Mouse (Mus musculus): Measurements from ENCODE around the gene Ube2e2.

Ube2e2 gene

DNA sequence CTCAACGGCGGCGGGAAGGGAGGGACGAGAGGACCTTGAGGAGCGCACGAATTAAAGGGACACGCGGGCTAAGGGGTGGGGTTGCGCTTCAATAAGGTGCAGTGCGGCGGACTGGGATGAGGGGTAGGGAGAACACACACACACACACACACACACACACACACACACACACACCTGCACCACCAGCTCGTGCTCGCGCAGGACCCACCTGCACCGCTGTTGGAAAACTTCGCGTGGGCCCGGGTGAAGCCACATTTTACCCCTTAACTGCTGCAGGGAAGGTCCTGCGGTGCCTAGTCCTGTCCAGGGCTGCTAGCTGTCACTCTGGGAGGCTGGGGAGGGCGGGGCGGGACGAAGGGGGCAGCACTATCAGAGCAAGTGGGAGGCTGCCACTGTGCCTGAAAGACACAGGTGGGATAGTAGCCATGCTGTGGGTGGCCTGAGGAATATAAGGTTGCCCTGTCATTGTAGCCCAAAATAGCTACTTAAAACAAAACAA lies at the start of gene Ube2e2:
TSS of gene Ube2e2 (minus strand) at position 321 of the 499 bp plus-strand sequence.
- no peak for DNase-seq (ENCODE audit: low read depth, low spot score)

DNA sequence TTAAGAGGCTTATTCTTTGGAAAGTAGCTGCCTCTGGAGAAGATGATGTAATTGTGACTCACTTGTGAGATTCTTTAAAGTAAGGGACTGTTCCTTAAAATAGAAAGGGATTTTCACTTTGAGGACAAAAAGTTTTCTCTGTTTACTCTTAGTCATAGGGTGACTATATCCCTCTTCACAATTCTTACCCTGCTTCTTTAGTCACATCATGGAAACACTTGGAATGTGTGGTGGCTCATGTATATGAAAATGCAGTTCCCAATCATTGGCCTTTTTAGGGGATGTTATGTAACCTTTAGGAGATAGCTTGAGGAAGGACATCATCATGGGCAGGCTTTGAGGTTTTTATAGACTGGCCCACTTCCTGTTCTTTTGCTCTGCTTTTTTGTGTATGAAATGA lies 46.0 kb upstream of the Ube2e2 start:
- no peak for DNase-seq (ENCODE audit: low read depth, low spot score)

DNA sequence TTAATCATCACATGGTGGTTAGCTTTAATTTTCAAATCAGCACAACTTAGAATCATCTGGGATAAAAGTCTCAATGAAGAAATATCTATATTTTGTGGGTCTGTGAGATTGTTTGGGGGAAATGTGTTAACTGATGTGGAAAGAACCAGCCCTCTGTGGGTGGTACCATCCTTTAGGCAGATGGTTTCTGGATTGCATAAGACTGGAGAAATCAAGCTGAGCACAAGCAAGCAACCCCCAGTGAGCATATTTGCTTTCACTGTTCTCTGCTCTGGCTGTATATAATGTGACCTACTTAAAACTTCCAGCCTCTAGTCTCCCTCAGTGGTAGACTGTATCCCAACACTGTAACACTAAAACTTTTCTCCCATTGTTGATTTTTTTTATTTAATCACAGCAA lies 9.5 kb upstream of the Ube2e2 start:
- DNase-seq (ENCODE audit: low read depth, low spot score), result no peak

DNA sequence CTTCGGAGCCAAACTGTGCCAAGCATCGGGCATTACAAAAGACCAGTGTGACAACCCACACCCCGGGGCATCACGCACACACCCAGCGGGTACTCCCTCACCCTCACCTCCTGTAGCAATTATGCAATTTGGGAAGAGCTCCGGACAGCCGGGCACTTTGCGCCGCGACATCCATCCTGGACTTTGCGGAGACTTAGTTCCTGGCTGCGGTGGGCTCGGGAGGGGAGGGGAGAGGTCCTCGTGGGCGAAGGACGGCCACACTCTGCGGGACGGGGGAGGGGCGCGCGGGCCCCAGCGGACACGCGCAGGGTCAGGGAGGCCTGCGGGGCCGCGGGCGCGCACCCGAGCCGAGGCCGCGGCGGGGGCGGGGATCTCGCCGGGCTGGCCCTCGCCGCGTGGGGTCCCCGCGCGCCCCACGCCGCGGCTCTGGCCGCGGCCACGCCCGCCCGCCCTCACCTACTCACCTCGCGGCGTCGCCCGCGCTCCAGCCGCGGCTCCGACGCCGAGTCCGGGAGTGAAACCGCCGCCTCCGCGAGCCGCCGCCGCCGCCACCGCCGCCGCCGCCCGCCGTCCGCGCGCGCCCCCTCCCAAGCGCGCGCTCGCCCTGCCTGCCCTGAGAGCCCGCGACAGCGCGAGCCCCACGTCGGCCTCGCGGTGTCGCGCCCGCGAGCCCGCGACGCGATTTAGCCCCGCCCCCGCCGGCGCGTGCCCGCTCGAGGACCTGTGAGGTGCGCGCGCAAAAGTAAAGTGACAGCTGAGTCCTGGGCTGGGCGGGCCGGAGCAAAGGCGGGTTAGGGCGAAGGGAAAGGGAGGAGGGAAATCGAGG lies 733 bp downstream of the Ube2e2 start:
- peak; percentile 80 for DNase-seq (ENCODE audit: low read depth, low spot score)

DNA sequence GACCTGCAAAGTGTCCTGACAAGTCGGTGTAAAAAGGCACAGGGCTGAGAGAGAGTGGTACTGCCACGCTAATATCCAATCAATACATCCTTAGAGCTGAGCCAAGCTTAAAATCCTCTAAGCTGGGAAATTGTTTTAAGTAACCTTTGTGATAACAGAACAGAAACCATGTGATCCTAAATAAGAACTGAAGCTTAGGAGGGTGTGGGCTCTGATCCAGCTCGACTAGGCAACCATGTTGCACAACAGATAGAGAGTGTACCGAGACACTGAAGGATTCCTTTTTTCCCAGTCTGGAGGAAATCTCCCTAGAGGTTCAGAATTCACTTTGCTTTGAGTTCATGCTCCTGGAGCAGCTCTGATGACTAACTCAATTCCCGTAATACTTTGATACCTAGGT lies 4.5 kb downstream of the Ube2e2 start:
- no peak for DNase-seq (ENCODE audit: low read depth, low spot score)

DNA sequence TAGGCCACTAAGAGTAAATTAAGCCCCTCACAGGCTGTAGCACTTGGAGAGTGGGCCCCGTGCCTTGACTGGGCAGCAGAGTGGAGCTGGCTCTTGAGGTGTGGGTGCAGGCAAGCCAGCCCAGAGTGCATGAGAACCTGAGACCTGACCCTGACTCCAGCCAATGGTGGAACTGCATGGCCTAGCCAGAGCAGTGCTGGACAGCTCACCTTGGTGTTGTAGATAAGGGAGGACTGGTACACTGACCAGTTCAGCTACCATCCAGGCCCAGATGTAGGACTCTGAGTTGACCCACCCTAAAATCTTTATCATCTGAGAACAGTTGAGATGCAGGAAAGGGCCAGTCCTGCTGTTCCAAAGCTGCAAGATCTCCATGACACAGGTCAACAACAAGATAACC lies 11.6 kb downstream of the Ube2e2 start:
- no peak for DNase-seq (ENCODE audit: low read depth, low spot score)

DNA sequence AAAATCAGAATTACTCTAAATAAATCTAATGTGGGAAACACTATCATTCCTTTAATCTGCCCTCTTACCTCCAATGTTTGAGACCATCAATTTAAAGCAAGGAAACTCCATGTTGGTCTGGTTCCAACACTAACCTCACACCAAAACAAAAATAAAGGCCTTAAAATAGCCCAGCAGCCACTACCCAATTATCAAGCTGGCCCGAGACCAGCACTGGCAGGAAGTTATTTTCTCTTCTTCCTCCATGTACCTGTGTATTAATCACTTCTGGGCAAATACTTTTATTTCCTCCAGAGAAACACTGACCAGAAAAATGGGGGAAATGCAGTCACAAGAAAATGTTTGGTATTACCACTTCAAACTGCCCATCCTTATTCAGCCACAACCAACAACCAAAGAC lies 23.4 kb downstream of the Ube2e2 start:
- no peak for DNase-seq (ENCODE audit: low read depth, low spot score)

DNA sequence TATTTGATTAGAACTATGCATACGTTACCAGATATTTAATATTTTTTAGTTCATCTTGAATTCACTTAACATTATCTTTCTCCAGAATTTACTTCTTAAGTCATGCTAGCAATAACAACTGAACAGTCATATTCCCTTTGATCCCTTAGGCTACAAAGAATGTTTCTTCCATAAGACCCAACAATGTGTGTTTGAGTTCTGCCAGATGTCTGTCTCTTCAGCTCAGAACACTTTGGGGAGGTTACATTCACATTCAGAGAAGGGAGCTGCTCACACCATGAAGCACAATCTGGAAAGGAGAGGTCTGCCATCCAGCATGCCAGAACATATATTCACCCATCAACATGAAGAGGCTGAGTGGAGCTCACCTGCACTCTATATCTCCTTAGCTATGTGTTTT lies 65.4 kb downstream of the Ube2e2 start:
- no peak for DNase-seq (ENCODE audit: low read depth, low spot score)

DNA sequence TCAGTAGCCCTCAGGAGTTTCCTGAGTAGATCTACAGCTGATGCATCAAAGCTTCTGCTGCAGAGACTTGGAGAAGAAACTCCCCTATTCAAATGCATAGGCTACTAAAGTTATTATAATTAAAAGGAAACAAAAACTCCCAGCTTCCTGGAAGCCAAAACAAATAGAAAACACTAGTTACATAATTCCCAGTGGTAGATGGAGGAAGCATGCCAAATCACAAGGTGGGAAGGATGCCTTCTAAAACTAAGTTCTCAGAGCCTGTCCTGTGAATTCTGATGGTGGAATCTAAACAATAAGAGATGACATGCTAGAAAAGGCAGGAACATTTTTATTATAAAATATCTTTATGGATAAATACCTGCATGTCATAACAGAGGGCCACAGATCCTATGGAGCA lies 67.3 kb downstream of the Ube2e2 start:
- no peak for DNase-seq (ENCODE audit: low read depth, low spot score)

DNA sequence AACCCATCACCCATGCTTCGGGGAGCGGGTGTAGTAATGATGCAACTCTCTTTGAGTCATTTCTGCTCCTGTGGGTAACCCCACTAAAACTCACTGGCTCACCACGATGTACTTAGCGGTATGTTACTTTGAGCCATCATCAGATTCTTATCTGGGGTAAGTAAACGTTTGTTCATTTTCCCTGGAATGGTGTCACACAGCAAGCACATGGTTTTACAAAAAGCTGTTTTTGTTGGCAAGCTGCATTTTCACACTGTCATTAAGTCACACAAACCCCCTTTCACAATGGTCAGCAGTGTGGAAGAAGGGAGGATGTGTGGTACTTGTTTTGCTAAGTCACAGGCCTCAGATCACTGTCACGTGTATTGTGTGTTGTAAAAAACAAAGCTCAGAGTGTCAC lies 73.4 kb downstream of the Ube2e2 start:
- no peak for DNase-seq (ENCODE audit: low read depth, low spot score)

DNA sequence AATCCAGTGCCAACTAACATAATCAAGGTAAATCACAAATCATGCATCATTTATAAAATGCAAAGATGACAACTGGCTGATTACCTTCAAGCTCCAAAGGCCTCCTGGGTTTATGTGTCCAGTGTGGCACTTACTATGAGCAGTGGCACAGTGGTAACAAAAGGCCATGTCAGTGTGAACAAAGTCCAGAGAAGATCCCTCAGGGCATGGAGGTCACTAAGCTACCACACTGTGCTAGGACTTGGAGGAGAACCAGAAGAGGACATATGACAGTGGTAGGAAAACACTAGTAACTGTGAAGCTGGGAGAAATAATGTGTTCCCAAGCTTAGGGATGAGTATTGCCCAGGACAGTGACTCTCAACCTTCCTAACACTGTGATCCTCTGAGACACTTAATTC lies 97.2 kb downstream of the Ube2e2 start:
- DNase-seq (ENCODE audit: low read depth, low spot score), result no peak

DNA sequence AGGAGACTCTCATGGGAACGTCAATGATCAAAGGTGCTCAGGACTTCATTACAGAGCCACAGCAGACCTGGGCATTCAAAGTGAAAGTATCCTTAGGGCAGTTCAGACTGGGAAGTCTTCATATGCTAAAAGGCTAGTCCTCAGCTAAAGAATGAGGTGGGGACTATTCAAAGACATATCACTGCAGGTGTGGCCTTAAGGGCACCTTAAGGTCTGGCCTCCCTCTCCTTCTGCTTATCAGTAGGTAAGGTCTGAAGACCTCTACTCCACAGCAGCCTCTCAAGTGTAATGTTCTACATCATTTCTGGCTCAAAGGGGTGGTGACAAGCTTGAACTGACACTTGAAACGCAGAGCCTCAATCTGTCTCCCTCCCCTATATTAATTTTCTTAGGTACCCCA lies 98.3 kb downstream of the Ube2e2 start:
- no peak for DNase-seq (ENCODE audit: low read depth, low spot score)

DNA sequence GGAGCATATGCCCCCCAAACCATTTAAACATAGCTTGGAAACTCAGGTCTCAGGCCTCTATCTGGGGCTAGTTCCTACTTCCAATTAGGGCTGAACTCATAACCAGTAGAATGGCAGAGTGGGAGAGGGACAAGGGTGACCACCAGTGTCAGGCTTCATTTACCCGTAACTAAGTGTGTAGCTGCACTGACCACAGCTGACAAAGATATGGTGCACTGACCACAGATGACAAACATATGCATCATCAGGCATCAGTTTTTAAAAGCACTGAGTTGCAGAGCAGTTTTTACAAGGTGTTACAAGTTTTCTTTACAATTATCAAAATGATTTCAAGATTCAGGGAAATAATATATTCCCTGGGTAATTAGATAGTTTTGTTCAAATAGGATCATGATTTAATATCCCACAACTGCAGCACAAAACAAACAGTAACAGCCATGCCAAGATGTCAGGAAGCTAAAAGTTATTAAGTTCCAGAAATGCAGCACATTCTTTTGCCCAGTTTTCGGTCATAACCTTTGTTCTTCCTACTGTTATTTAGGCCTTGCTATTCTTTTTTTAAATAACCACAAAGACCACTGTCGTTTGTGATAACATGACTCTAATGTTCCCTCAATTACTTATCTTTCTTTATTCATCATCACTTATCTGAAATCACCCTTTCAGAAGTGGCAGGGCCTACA lies 114.9 kb downstream of the Ube2e2 start:
- DNase-seq (ENCODE audit: low read depth, low spot score), result no peak

DNA sequence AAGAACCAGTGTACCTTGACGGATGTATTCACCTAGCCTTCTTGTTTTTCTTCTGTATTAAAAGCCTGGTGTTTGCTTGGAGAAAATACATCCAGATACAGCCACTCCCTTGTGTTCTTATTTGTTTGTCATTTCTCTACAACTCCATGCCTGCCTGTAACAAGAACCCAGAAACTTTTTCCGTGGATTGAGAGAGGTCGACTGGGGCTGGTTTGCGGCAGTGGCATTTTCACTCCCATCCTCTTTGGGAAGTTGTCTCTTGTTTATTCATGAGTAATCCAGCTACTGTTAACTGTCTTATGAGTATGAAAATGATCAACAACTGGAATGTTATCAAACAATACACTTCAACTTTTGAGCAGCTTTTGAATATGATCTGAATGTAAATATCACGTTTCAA lies 115.8 kb downstream of the Ube2e2 start:
- DNase-seq (ENCODE audit: low read depth, low spot score), result no peak

DNA sequence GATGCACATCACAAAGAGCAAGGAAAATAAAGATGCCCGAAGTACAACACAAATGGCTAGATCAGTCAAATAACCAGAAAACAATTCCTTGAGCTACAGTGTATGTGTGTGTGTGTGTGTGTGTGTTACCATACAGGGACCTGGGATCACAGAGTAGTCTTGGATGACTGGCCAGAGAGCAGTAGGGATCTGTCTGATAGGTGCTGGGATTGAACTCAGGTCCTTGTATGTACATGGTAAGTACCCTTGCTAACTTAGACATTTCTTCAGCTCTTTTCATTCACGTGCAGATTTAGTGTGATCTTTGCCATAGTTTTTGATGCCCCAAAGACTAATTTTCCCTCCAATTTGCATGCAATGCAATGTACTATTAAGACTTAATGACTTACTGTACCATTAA lies 117.9 kb downstream of the Ube2e2 start:
- no peak for DNase-seq (ENCODE audit: low read depth, low spot score)

DNA sequence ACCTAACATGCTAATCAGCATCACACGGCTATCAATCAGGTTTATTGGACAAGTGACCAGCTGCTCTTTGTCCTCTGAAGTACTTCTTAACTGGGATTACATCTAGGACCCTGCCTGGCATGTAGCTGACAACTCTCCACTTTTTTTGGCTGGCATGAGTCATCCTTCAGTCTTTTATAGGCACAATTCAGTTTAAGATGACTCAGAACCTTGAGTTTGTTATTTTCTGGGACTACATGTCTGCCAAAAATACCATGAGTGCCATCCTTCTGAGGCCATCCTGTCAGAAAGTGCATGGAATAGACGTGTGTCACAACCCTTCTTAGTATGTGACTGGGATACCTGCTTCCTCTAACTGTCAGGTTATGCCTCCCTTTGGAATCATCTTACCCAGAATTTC lies 120.3 kb downstream of the Ube2e2 start:
- no peak for DNase-seq (ENCODE audit: low read depth, low spot score)

DNA sequence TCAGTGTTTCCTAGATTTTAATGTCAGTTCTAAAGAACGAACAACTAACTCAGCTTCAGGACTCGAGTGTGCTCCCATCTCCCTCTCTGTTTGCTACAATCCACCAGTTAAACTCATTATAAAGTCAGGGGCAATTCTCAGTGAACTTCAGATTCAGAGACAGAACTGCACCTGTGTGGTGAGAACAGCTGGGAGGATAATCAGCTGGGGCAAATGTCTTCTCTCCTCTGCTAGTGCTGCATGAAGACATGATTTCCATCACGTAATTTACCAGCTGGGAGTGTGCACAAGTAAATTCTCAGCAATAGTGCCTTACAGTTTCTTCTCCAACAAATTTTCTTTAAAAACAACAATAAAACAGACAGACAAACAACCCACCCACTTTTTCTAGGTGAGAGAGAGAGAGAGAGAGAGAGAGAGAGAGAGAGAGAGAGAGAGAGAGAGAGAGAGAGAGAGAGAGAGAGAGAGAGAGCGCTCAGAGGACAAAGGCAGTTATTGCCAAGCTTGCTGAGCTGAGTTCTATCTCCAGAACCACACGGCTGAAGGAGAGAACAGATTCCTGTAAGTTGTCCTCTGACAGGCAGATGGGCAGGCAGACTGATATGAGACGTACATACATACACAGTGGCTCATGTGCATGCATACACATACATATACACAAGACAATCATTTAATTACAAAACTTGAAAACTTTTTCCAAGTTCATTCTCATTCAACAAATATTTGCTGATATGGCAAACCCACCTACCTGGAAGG lies 134.3 kb downstream of the Ube2e2 start:
- no peak for DNase-seq (ENCODE audit: low read depth, low spot score)

DNA sequence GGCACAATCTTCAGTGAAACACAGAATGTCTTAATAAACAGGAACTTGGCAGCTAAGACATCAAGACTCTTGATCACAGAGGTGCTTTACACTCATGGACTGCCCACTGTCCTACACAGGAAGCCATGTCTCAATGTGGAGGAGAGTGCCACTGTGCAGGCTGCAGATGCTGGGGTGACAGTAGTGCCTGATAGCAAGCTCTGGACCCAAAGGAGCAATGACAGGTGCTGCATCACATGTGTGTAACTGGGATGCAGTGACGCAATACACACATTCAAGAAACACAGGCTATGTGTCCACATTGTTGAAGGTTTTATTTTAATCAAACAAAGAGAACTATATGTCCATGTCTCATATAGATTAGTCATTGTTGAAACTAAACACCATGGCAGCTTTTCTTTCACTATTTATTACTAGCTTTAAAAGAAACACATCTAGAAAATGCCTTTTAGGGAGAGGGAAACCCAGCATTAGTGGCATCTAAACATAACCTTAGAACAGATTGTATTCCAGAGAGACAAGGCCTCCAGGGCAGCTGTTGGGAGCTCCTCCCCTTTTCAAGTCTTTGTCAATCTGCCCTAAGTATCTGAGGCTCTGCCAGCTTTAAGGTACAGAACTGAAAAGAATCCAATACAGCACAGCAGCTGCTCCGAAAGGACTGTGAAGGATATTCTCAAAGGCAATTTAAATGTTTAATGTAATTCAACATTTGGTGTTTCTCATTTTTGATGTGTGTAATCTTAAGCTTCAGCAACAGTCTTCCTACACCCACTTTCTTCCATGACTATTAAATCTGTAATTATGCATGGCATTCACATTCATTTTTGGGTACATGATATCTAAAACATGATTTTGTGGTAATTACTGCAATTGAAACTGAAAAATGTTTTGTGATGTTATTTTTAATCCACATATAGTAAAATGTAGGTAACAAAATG lies 135.2 kb downstream of the Ube2e2 start:
- no peak for DNase-seq (ENCODE audit: low read depth, low spot score)

DNA sequence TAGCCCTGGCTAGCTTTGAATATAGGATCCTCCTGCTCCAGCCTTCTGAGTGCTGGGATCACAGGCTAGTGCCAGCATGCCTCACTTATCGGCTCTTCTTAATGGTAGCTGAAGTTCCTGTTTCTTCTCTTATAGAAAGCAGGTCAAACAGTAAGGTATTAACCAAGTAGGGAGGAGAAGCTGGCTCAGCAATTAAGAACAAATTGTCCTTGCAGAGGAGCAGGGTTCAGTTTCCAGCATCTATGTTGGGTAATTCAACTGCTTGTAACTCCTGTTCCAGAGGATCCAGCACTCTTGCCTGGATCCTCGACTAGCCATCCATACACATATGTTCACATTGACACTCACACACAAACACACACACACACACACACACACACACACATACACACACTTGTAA lies 136.1 kb downstream of the Ube2e2 start:
- no peak for DNase-seq (ENCODE audit: low read depth, low spot score)

DNA sequence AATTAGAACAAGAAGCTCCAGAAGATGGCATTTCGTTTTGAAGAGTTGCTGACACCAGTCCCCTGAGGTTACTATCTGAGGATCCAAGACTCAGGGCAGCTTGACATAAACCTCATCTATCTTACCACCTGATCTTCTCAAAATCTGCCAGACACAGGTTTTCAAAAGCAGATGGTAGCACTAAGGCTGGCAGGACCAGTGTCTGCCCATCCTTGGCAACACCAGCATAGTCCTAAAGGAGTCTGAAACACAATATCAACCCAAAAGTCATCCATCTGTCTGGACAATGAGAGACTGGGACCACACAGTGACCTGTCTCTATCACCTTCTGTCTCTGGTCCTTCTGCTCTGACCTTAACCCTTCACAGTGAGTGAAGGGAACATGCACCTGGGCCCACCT lies 138.7 kb downstream of the Ube2e2 start:
- DNase-seq (ENCODE audit: low read depth, low spot score), result no peak

DNA sequence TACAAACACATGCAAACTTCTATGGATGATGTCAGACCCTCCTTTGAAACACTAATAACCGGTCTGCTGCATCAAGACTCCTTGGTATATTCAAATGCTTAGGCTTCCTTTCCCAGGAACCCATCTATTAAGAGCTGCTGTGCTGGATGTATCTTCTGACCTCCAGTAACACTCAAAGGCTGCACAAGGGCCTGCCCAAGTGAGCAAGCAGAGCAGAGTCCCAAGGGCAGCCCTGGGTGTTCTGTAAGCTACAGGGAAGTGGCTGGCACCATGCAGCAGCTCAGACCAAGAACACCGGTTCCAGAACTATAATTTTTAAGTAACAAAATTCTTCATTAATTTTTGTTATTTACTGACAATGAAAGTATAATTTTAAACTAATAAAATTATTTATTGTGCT lies 139.5 kb downstream of the Ube2e2 start:
- DNase-seq (ENCODE audit: low read depth, low spot score), result no peak

Data from embryo, embryonic 11.5 days (tissue).